Mouse (Mus musculus): Measurements from ENCODE around the gene Nkd1.

Gene Nkd1

GRCm38 (mm10) chr8:88619513-88619912 lies 98.4 kb downstream of the Nkd1 start:
- DNase-seq (ENCODE audit: low read depth): no peak

DNA sequence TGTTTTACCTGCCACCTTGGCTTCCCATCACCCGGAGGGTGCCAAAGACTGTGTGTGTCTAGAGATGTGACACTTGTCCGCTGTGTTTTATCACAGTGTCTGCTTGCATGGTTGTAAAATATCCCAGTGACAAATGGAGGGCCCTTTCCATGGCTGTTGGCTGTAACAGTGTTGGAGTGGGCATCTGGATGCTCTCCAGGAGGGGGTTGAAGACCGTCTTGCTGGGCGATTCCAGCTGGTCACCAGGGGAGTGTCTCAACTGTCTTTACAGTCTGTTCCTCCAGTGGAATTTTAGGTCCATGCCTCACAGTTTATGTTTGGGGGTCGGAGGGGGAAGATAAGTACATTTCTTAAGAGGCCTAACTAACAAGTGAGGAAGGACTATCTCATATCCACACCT lies 99.8 kb downstream of the Nkd1 start:
- DNase-seq (ENCODE audit: low read depth): no peak

GRCm38 (mm10) chr8:88621408-88621807 lies 100.3 kb downstream of the Nkd1 start:
- no peak for DNase-seq (ENCODE audit: low read depth)

DNA sequence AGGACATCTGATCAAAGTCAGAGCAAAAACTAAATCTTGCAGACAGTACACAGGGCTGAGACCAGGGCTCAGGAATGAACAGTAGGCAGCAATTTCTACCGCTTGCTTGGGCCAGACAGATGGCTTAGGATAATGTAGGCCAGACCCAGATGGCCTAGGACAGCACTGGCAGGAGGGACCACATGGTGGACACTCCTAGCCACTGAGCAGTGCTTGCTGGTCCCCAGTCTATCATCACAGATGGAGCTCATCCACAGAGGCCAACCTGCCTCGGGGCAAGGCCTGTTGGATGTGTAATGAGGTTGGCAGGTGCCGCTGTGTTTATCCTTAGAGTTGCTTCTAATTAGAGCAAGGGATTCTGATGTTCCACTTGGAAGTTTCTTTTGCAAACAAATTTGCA lies 102.2 kb downstream of the Nkd1 start:
- no peak for DNase-seq (ENCODE audit: low read depth)

DNA sequence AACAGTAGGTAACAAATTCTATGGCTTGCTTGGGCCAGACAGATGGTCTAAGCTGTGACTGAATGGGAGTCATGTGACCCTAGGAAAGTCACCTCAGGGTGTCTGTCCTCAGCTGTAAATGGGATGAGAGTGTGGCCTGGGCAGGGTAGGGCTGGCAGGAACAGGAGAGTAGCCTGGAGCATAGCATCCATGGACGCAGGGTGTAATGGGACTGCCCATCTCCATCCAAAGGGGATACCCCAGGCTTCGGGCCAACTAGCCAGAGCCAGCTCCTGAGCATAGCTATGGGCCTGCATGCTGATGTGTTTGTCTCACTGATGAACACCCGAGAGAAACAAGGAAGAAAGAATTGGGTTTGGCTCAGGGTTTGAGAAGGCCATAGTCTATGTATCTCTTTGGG lies 103.1 kb downstream of the Nkd1 start:
- DNase-seq (ENCODE audit: low read depth): no peak

DNA sequence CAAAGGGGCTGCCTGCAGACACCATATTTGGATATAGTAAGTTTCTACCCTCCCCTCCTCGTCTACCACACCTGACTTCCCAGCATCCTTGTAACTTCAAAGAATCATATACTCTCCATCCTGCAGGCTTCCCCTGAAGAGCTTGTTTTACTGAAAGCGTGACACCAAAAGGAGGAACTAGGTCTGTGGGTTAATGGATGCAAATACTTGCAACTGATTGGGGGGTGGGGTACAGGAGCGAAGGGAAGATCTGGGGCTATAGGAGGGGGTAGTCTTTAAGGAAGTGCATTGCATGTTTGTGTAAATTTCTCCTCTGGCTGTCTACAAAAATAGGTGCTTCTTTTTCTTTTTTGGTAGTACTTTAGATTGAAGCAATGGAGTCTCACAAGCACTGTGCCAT lies 105.3 kb downstream of the Nkd1 start:
- DNase-seq (ENCODE audit: low read depth): no peak

GRCm38 (mm10) chr8:88626940-88627264 lies 105.7 kb downstream of the Nkd1 start:
- DNase-seq (ENCODE audit: low read depth): no peak

GRCm38 (mm10) chr8:88627265-88627991 lies 106.3 kb downstream of the Nkd1 start:
- DNase-seq (ENCODE audit: low read depth): no peak

DNA sequence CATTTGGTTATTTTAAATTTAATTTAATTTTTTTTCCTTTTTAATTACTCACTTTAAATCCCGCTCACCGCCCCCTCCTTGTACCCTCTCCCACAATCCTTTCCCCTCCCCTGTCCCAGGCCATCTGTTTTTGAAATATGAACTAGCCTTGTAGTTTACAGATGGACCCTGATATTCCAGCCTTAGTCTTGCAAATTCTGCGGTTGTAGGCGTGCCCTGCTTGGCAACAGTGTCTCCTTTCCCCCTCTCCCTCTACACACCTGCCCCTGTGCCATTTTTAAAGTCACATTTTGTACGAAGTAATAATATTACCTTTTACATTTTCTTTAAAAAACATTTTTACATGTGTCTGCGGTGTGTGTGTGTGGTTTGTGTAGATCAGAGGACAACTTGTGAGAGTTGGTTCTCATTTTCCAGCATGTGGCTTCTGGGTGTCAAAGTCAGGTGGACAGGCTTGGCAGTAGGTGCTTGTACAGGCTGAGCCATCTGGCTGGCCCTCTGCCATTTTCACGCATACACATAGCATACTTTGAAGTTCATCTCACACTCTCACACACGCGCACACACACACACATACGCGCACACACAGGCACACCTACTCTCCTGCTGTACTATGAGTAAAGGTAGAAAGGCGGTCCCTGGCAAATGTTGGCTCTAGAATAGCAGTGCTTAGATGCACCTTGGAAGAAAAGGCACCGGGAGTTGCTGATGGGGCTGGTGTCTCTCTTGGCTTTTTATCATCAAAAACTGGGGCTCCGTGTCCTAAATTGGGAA lies 107.0 kb downstream of the Nkd1 start:
- no peak for DNase-seq (ENCODE audit: low read depth)

DNA sequence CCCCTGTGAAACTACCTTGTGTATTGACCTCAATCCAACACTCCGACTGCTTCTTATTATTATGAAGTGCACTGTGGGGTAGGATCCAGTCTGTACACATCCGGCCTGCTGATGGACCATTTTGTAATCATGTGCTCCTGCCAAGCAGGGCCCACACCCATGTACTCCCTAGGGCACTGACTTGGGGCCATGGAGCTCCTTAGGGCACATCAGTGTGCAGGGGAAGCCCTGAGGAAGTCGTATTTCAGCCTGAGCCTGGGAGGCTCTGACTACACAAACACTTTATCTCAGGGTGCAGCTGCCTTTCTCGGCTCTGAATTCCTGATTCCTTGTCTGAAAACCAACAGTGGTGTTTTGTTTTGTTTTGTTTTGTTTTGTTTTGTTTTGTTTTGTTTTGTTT lies 109.1 kb downstream of the Nkd1 start:
- DNase-seq (ENCODE audit: low read depth): no peak

- DNase-seq (ENCODE audit: low read depth): no peak
These were observed 109.9 kb downstream of the Nkd1 start for GRCm38 (mm10) chr8:88631081-88631480.

DNA sequence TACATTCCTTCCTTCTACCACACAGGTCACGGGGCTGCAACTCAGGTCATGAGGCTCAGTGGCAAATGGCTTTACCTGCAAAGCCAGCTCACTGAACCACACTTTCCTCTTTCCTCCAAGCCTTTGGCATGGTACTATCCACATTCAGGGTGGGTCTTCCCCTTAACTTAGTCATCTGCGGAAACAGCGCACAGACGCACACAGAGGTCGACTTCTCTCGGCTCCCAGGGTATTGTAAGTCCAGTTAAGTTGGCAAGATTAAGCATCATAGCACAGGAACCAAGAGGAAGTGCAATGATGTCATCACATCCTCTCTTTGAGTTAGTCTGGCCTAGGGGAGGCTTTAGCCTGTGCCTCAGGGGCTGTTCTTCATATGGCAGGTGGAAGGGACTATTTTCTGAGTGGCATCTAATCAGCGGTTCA lies 112.2 kb downstream of the Nkd1 start:
- no peak for DNase-seq (ENCODE audit: low read depth)

DNA sequence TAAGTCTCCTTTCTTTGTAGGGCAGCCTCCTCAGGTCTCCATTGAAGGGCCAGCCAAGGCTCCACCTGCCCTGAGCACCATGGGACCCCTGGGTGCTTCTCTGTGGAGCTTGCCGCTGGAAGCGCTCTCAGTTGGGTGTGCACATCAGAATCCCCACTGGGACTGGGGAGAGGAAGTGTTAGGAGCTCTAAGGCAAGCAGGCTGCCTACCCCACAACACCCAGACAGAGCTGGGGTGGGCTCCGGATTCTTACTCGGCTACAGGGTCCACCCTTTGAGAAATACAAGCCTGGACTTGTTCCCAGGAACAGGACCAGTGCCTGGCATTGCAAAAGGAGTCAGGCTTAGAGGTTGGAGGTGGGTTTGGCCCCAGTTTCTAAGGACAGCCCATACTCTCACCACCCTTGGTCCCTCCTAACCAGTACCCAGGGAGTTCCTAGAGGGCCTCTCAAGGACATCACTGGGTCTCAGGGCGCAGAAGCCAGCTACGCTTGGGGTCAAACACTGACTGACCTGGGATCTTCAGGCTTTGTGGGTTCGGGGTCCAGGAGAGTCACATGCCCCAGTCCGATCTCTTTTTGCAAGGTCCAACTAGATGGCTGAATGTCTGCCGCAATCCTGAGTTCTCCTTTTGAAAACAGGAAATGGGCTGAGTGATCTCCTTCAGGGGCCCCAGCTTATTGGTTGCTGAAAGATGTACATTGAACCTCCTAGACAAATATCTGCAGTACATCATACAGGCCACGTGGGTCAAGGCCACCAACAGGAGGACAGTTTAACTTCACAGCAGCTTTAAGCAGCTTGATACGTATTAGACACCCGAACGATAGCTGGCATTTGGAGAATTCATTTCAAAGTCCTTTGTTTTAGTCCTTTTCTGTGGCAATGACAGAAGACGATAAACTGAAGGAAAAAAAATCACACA lies 114.6 kb downstream of the Nkd1 start, which contains the start of gene Snx20:
Gene Snx20, minus strand, starts transcription at position 655 of the 924 bp plus-strand sequence.
- no peak for DNase-seq (ENCODE audit: low read depth)

DNA sequence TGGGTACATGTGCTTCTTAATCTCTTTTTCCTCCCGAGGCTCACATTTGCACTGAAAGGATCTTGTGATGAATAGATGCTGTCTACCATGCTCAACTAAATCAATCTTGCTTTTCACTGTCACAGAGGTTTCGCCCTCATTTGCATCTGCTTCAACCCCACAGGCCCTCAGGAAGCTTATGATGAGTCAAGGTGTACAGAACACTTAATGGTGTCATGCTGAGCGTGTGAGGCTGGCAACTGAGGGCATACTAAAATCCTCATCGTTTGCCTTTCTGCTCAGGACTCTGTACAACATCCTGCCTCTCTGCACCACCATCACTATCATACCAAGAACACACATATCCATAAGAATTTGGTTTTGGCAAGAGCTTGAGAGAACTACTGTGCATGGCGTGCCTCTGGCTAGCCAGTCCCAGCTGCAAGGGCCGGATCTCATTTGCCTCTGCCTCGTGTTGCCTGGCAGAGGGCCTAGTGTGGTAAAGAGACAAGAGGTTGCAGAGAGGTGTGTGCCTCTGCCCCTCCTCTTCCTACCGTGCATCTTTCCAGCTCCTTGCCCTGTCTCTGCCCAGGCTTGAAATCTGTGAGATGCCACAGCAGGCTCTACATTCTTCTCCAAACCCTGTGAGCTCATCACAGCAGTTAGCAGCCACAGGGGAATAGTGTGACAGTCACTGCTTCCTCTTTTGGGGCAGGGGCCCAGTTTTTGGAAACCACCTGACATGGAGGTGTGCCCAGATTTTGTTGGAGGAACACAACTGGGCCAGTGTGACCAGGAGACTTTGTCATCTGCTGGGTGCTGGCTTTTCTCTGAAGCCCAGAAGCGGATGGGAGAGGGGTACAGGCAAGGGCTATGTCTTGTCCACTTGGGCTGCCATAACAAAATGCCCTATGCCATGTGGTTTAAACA lies 116.2 kb downstream of the Nkd1 start:
- DNase-seq (ENCODE audit: low read depth): no peak

DNA sequence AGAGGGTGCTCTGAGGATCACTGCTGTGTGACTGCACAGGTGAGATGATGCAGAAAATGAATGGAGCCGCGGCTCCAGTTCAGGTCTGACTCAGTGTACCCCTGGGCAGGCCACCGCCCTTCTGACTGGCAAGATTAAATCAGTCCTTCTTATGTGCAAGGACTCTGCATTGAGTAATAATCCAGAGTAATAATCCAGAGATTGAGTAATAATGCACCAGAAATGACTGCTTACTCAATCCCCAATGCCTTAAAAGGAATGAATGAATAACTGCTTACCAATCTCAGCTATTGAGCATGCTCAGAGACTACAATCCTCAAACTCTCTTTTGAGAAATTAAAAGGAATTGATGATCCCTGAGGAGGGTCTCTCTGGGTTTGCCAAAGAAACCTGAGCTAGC lies 117.8 kb downstream of the Nkd1 start:
- no peak for DNase-seq (ENCODE audit: low read depth)

- no peak for DNase-seq (ENCODE audit: low read depth)
These were observed 121.8 kb downstream of the Nkd1 start for GRCm38 (mm10) chr8:88642734-88643564.

Data from c-Kit-positive CD71-positive TER-119-negative erythroid progenitor cells, embryonic 14.5 days (primary cell).